Mouse (Mus musculus): ENCODE results near the gene Zfp62. TPM values are rescaled to one million over a fixed set of nuclear protein-coding genes. Genes with fewer than 3 reads are reported as not detected.

Zfp62 gene
- total RNA-seq, 1 experiment from 2014 or later: 91.8 TPM

GRCm38 (mm10) chr11:49202523-49203061 lies 500 bp upstream of the Zfp62 start:
- no peak for ATAC-seq (ENCODE audit: extremely low read depth, insufficient number of reproducible peaks, low FRiP score, poor library complexity, severe bottlenecking)

DNA sequence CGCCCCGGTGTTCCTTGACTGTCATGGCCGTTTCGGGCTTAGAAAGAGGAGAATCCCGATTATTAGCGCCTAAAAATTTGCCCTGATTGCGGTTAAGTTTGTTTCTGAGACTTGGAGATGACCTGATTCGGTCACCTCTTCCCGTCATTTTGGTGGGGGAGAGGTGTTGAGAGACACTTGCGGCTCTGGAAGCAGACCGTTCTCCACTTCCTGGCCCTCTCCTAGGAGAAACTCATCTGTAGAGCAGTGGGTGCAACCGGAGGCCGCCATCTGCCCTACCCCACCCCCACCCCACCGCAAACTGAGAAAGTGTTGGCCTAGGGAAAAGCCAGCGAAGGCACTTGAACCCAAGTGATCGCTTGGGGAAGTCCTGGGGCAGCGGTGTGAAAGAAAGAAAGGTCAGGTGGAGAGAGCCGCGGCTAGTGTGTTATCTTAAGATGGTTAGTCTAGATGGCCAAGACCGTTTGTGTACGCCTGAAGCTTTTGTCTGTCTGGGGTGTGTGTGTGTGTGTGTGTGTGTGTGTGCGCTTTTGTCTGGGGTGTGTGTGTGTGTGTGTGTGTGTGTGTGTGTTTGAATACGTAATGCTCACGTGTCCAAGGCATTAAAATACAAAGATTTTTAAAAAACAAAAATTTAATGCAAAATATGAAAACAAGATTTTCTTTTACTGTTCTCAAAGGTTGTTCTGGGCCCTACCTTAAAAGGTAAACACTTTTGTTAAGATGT lies 842 bp downstream of the Zfp62 start:
- ATAC-seq (ENCODE audit: extremely low read depth, insufficient number of reproducible peaks, low FRiP score, poor library complexity, severe bottlenecking): peak; percentile 23; the same call in 1 of the 2 replicates

DNA sequence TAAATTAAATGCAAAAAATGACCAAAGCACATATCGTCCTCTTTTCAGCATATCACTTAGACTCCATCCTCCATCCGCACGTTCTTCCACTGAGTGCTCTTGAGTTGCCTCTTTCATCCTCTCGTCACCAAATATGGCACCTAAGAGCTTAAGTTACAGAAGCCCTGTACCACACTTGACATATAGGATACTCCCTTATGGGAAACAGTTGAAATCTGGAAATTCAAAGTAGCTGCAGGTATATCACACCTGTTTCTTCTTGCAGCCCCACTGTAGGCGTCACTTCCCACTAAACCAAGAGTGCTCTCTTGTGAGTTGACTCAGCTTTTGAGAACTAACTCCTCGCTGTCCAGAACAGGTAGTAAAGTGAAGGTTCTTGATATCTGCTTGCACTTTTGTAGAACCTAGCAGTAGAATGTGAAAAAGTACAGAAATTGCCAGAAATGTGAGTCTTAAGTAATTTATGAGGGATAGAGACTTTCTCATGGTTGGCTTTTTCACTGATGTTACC lies 2.0 kb downstream of the Zfp62 start:
- ATAC-seq (ENCODE audit: extremely low read depth, insufficient number of reproducible peaks, low FRiP score, poor library complexity, severe bottlenecking): no peak

- ATAC-seq (ENCODE audit: extremely low read depth, insufficient number of reproducible peaks, low FRiP score, poor library complexity, severe bottlenecking): no peak
These were observed 4.4 kb downstream of the Zfp62 start for GRCm38 (mm10) chr11:49207495-49207894.

DNA sequence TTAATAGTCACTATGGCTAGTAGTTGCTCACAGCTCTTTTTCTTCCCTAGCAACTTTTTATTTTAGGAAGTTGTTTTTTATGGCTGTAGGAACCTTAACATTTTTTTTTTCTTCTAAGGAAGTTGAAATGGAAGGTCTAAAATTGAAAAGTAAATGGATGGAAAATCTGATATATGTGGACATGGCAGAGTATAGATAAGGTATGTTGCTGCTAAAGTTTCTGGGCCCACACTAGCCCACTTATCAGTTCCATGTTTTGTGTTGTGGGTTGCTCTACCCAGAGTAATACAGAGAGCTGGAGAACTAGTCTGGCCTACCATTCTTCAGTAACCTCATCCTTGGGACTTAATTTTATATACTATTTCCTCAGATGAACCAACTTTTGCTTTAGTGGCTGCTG lies 9.5 kb downstream of the Zfp62 start:
- no peak for ATAC-seq (ENCODE audit: extremely low read depth, insufficient number of reproducible peaks, low FRiP score, poor library complexity, severe bottlenecking)

DNA sequence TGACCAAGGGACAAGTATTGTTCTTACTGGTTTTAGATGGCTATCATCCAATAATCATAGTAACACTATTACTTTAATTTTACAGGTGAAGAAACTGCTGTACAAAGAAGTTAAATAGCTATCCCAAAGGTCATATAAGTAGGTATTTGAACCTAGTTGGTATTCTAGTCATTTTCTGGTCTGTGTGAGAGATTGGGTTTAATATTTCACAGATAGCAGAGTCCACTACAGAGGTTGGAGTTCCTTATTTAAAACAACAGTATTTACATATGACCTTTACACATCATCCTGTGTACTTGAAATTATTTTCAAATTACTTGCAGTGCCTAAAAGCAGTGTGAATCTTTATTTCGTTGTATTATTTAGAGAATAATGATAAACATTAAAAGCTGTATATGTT lies 10.4 kb downstream of the Zfp62 start:
- no peak for ATAC-seq (ENCODE audit: extremely low read depth, insufficient number of reproducible peaks, low FRiP score, poor library complexity, severe bottlenecking)

DNA sequence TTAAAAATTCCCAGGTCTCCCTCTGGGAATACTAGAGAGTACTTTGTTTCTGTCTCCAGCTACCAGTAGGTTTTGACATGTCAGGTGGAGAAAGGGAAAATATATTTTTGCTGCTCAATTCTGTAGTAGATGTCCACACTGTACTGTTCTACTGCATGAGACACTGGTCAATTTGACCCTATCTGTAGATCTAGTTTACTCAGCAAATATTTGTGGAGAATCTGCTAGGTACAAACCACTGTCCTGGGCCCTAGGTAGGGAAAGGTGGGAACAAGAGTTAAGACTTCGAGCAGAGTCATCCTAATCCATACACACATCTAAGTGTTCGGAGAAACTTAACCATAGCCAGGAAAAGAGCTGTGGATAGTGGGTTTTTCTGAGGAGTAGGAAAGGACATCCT lies 16.2 kb downstream of the Zfp62 start:
- no peak for ATAC-seq (ENCODE audit: extremely low read depth, insufficient number of reproducible peaks, low FRiP score, poor library complexity, severe bottlenecking)

DNA sequence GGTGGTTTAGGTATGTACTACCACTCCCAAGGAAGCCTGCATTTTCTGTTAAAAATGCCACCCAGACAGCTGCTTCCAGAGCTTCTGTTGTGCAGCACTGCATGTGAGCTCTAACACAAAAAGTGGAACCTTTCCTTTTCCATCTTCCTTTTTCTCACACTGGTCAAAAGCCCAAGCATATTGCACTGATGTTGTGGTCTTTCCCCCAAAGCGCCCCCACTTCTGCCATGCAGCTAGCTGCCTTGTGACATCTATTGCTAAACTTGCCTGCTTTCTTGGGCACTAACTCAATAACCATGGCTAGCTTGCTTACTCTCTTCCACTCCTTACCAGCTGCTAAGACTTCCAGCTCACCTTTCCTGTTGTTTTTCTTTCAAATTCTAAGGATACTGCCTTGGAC lies 21.4 kb downstream of the Zfp62 start:
- no peak for ATAC-seq (ENCODE audit: extremely low read depth, insufficient number of reproducible peaks, low FRiP score, poor library complexity, severe bottlenecking)

- no peak for ATAC-seq (ENCODE audit: extremely low read depth, insufficient number of reproducible peaks, low FRiP score, poor library complexity, severe bottlenecking)
These were observed 29.7 kb downstream of the Zfp62 start for GRCm38 (mm10) chr11:49232781-49233180.

DNA sequence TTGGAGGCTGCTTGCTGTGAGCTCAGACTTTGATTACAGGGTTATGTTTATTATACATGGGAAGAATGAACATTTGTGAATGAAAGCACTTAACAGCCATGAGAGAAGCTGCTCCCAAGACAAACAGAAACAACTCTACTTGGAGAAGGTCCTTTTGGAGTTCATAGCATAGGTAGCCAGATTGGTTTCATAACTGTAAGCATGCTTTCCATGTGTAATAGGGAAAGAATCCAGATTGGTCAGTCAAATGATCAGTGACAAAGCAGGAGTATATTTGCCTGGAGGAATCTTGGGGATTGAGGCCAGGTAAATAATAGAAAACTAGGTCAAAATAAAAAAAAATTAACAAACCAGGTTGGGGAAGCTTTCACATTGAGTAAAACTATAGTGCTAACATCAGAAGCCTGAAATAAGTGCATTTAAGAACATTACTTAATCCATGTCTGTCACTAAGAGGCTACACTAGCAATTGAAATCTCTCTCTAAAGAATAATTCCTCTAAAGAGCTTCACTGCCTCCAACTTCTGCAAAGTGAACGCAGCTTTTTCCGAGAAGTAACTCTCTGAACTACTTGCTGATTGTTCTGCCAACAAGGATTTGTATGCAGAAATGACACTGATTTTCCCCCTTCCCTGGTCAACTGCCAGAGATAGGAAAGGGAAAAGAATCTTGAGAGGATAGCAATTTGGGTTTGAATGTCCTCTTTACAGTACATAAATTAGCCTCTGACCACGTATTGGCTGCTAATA lies 32.5 kb downstream of the Zfp62 start:
- ATAC-seq (ENCODE audit: extremely low read depth, insufficient number of reproducible peaks, low FRiP score, poor library complexity, severe bottlenecking): no peak

- ATAC-seq (ENCODE audit: extremely low read depth, insufficient number of reproducible peaks, low FRiP score, poor library complexity, severe bottlenecking): no peak
These were observed 33.8 kb downstream of the Zfp62 start for GRCm38 (mm10) chr11:49236891-49237290.

DNA sequence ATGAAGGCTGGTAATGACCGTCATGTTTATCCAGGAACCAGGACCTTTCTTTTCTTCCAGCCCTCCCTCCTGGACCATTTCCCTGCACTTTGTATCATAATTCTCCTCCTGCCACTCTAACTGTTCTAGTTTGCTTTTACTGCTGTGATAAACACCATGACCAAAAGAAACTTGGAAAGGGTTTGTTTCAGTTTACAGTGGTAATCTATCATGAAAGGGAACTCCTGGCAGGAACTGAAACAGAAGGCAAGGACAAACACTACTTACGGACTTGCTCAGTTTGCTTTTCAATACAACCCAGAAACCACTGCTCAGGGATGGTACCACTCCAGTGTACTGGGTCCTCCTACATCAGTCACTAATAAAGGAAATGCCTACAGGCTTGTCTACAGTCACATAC lies 34.4 kb downstream of the Zfp62 start:
- ATAC-seq (ENCODE audit: extremely low read depth, insufficient number of reproducible peaks, low FRiP score, poor library complexity, severe bottlenecking): no peak

- ATAC-seq (ENCODE audit: extremely low read depth, insufficient number of reproducible peaks, low FRiP score, poor library complexity, severe bottlenecking): no peak
These were observed 37.2 kb downstream of the Zfp62 start for GRCm38 (mm10) chr11:49240310-49240709.

DNA sequence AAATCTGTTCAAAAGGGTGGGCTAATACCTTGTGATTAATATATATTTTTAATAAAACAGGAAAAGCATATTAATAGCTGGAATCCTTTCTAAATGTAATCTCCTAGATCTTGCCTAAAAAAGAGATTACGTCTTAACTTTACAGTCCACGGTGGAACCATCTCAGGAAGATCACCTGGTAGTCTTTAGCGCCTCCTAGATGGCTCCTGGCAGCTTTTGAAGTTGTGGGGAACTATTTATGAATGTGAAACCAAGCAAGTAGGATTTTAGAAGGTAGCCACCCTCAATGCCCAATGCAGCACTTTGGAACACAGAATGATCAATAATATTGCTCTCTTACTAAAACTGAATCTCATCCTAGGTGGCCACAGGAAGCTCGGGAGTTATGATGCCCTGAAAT lies 37.8 kb downstream of the Zfp62 start:
- ATAC-seq (ENCODE audit: extremely low read depth, insufficient number of reproducible peaks, low FRiP score, poor library complexity, severe bottlenecking): no peak

- no peak for ATAC-seq (ENCODE audit: extremely low read depth, insufficient number of reproducible peaks, low FRiP score, poor library complexity, severe bottlenecking)
These were observed 38.4 kb downstream of the Zfp62 start for GRCm38 (mm10) chr11:49241471-49241870.

GRCm38 (mm10) chr11:49242944-49243626 lies 40.0 kb downstream of the Zfp62 start:
- no peak for ATAC-seq (ENCODE audit: extremely low read depth, insufficient number of reproducible peaks, low FRiP score, poor library complexity, severe bottlenecking)

GRCm38 (mm10) chr11:49243727-49244594 lies 40.9 kb downstream of the Zfp62 start, which contains the start of gene Mgat1:
Gene Mgat1, plus strand, starts transcription at chr11:49244191.
- peak; percentile 75 for ATAC-seq (ENCODE audit: extremely low read depth, insufficient number of reproducible peaks, low FRiP score, poor library complexity, severe bottlenecking)

- no peak for ATAC-seq (ENCODE audit: extremely low read depth, insufficient number of reproducible peaks, low FRiP score, poor library complexity, severe bottlenecking)
These were observed 41.5 kb downstream of the Zfp62 start for GRCm38 (mm10) chr11:49244595-49244930.

DNA sequence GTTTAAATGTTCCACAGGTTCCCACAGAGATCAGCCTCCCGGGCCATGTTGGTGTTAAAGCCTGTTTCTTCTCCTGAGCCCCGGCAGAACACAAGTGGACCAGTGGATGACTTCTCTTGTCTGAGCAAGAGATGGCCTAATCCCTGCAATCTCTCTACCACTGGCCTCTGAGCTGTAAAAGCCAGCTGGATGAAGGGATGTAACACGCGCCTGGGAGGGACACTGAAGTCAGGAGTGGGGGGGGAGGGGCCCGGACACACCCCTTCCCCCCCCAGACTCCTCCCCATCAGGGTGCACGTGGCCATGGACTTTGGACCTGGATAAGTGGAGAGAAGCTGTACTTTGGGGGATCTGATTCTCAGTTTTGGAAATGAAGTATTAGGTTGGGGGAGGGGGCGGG lies 42.1 kb downstream of the Zfp62 start:
- ATAC-seq (ENCODE audit: extremely low read depth, insufficient number of reproducible peaks, low FRiP score, poor library complexity, severe bottlenecking): no peak
